Comparison of ENCODE assay signal across 8 mouse cellular contexts in the genomic region with DNA sequence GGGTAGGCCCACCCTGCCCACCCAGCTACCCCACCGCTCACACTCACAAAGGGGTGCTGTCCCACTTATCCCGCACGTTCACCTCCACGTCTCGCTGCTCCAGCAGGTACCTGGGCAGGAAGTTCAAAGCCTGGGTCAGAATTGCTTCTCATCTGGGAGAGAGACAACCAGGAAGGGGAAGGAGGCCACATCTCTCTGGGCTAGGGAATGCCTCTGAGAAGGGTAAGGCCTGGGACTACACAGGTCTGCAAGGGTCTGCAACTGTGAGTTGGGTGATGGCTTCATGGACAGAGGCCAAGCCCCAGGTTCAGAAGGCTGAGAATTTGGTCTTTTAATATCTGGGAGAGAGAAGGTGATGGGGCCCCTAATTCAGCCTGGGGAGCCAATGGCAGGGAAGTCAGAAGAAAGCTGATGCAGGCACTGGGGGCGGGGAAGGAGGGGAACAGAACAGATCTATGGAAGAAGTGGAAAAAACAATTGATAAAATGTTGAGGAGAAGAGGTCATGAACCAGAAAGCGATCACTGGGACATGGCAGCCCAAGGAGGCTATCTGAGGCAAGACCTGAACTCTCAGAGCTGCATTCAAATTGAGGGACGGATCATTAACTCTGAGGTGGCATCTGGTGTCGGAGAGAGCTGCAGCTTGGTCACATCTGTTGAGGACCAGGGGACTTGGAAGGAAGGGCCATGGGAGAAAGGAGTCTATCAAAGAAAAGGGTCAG. TPM values are rescaled to one million over a fixed set of nuclear protein-coding genes. Genes with fewer than 3 reads are reported as not detected.
DNase-seq lines count a peak whose midpoint lies in the region; ATAC-seq and TF ChIP-seq lines count a peak whose summit lies in the region.

No protein-coding gene starts in this region.

- peaks cover 36% of the 10 kb centered on the region for H3K36me3 ChIP-seq in kidney, embryonic 15.5 days
- H3K36me3 ChIP-seq in embryonic facial prominence, embryonic 10.5 days (replicated peaks), result peaks cover 47% of the 10 kb centered on the region
- peaks cover 25% of the 10 kb centered on the region for H3K36me3 ChIP-seq in hindbrain, embryonic 15.5 days
- H3K36me3 ChIP-seq in midbrain, postnatal 0 days (ENCODE audit: insufficient read depth, low read length), result peaks cover 51% of the 10 kb centered on the region

- peak overlapping the region; percentile 82 for H3K4me2 ChIP-seq in kidney, embryonic 15.5 days
- H3K4me2 ChIP-seq in hindbrain, embryonic 15.5 days, result peak overlapping the region; percentile 87
- peak overlapping the region; percentile 89 for H3K4me2 ChIP-seq in midbrain, postnatal 0 days (ENCODE audit: low read depth, low read length, poor library complexity, severe bottlenecking)

- H3K9ac ChIP-seq in kidney, embryonic 15.5 days, result peak overlapping the region; percentile 81
- H3K9ac ChIP-seq in hindbrain, embryonic 15.5 days, result peak overlapping the region; percentile 75
- H3K9ac ChIP-seq in midbrain, postnatal 0 days (replicated peaks; ENCODE audit: low read length, poor library complexity, severe bottlenecking), result peak overlapping the region; percentile 82

- no peak for TF ChIP-seq CTCF in midbrain, postnatal 0 days (IDR thresholded peaks at IDR 0.05)

- ATAC-seq in kidney, embryonic 15.5 days (replicated peaks; ENCODE audit: low FRiP score), result no peak
- ATAC-seq in hindbrain, embryonic 15.5 days (ENCODE audit: low FRiP score, low read depth), result no peak
- ATAC-seq in midbrain, postnatal 0 days (ENCODE audit: low FRiP score), result no peak
- ATAC-seq in monocyte, adult 5-6 weeks (replicated peaks; ENCODE audit: insufficient number of reproducible peaks, low FRiP score, low TSS enrichment, poor library complexity, severe bottlenecking), result no peak
- ATAC-seq in erythroid progenitor cell, adult 5-6 weeks (replicated peaks; ENCODE audit: low FRiP score, poor library complexity, severe bottlenecking), result no peak

- peak overlapping the region; percentile 93 for H3K27ac ChIP-seq in kidney, embryonic 15.5 days
- H3K27ac ChIP-seq in embryonic facial prominence, embryonic 10.5 days (replicated peaks), result peak overlapping the region; percentile 90
- peak overlapping the region; percentile 86 for H3K27ac ChIP-seq in hindbrain, embryonic 15.5 days (replicated peaks)
- H3K27ac ChIP-seq in midbrain, postnatal 0 days (ENCODE audit: low read depth, low read length), result peak overlapping the region; percentile 75

- peak overlapping the region; percentile 95 for H3K4me3 ChIP-seq in kidney, embryonic 15.5 days (replicated peaks)
- H3K4me3 ChIP-seq in embryonic facial prominence, embryonic 10.5 days, result peak overlapping the region; percentile 88
- peak overlapping the region; percentile 84 for H3K4me3 ChIP-seq in hindbrain, embryonic 15.5 days
- H3K4me3 ChIP-seq in midbrain, postnatal 0 days (ENCODE audit: low read depth, low read length), result peak overlapping the region; percentile 73

- 57% methylated on average over 9 of the region's 9 CpGs for WGBS in kidney, embryonic 15.5 days
- WGBS in embryonic facial prominence, embryonic 10.5 days, result 60% methylated on average over 9 of the region's 9 CpGs
- WGBS in hindbrain, embryonic 15.5 days, result 53% methylated on average over 9 of the region's 9 CpGs
- 51% methylated on average over 9 of the region's 9 CpGs for WGBS in midbrain, postnatal 0 days

- no peaks in the 10 kb centered on the region for H3K9me3 ChIP-seq in kidney, embryonic 15.5 days (replicated peaks)
- no peaks in the 10 kb centered on the region for H3K9me3 ChIP-seq in embryonic facial prominence, embryonic 10.5 days
- H3K9me3 ChIP-seq in hindbrain, embryonic 15.5 days, result no peaks in the 10 kb centered on the region
- H3K9me3 ChIP-seq in midbrain, postnatal 0 days (ENCODE audit: low read length), result no peaks in the 10 kb centered on the region

- no peak for DNase-seq in kidney, postnatal 14 days
- DNase-seq in embryonic facial prominence, embryonic 10.5 days (ENCODE audit: low spot score), result no peak
- DNase-seq in midbrain, postnatal 0 days (ENCODE audit: low spot score), result no peak
- DNase-seq in adrenal gland, adult 18-20 months (ENCODE audit: low spot score in 2 of 2), result no peak

- H3K4me1 ChIP-seq in kidney, embryonic 15.5 days, result peaks cover 19% of the 10 kb centered on the region
- H3K4me1 ChIP-seq in embryonic facial prominence, embryonic 10.5 days, result peaks cover 29% of the 10 kb centered on the region
- H3K4me1 ChIP-seq in hindbrain, embryonic 15.5 days (replicated peaks), result peaks cover 27% of the 10 kb centered on the region
- peaks cover 7% of the 10 kb centered on the region for H3K4me1 ChIP-seq in midbrain, postnatal 0 days (ENCODE audit: insufficient read depth, low read length)

- H3K27me3 ChIP-seq in kidney, embryonic 15.5 days, result no peaks in the 10 kb centered on the region
- H3K27me3 ChIP-seq in embryonic facial prominence, embryonic 10.5 days (replicated peaks; ENCODE audit: low read depth, poor library complexity, severe bottlenecking), result no peaks in the 10 kb centered on the region
- H3K27me3 ChIP-seq in hindbrain, embryonic 15.5 days, result no peaks in the 10 kb centered on the region
- H3K27me3 ChIP-seq in midbrain, postnatal 0 days (ENCODE audit: insufficient read depth, low read length), result no peaks in the 10 kb centered on the region

RNA-seq across cellular contexts. Expression of a gene that starts 0.8 kb away (rescaled TPM):
- 32.4 and 35.4 TPM in 2 replicates for polyA plus RNA-seq in kidney, embryonic 15.5 days (2015; fragmentation: Nextera tagmentation; extraction: Ambion mirVana)
- 25.2 and 26.4 TPM in 2 replicates for polyA plus RNA-seq in embryonic facial prominence, embryonic 10.5 days (2016; fragmentation: Nextera tagmentation; extraction: Ambion mirVana)
- polyA plus RNA-seq in hindbrain, embryonic 15.5 days (2015; fragmentation: Nextera tagmentation; extraction: Ambion mirVana), result 38.2 and 40.3 TPM in 2 replicates
- total RNA-seq in midbrain, postnatal 0 days (2014; rRNA removed), result 60.2 and 65.7 TPM in 2 replicates
- 29.2 and 34.9 TPM in 2 replicates for polyA plus RNA-seq in midbrain, postnatal 0 days (2015; fragmentation: Nextera tagmentation; extraction: Ambion mirVana)
- 10 to 100 TPM; 17.1 to 25.0 TPM for total RNA-seq in adrenal gland, adult 18-20 months (2021)
- 32.9 to 52.6 TPM (median 51.6 TPM) in 3 replicates for total RNA-seq in monocyte, adult 5-6 weeks (2017)
- total RNA-seq in erythroid progenitor cell, adult 5-6 weeks (2015; ENCODE audit: low replicate concordance), result 49.4 and 49.9 TPM in 2 replicates
- total RNA-seq in erythroid progenitor cell, adult 5-6 weeks (2017; ENCODE audit: low replicate concordance), result 112 and 178 TPM in 2 replicates

RNA-seq across cellular contexts. Expression of a gene that starts 33.9 kb away (rescaled TPM):
- 43.2 and 55.0 TPM in 2 replicates for polyA plus RNA-seq in kidney, embryonic 15.5 days (2015; fragmentation: Nextera tagmentation; extraction: Ambion mirVana)
- polyA plus RNA-seq in embryonic facial prominence, embryonic 10.5 days (2016; fragmentation: Nextera tagmentation; extraction: Ambion mirVana), result 52.1 and 56.3 TPM in 2 replicates
- polyA plus RNA-seq in hindbrain, embryonic 15.5 days (2015; fragmentation: Nextera tagmentation; extraction: Ambion mirVana), result 584 and 747 TPM in 2 replicates
- total RNA-seq in midbrain, postnatal 0 days (2014; rRNA removed), result 883 and 1,011 TPM in 2 replicates
- 727 and 776 TPM in 2 replicates for polyA plus RNA-seq in midbrain, postnatal 0 days (2015; fragmentation: Nextera tagmentation; extraction: Ambion mirVana)
- 10 to 100 TPM; 41.2 to 69.3 TPM for total RNA-seq in adrenal gland, adult 18-20 months (2021)
- not detected in 3 replicates for total RNA-seq in monocyte, adult 5-6 weeks (2017)
- total RNA-seq in erythroid progenitor cell, adult 5-6 weeks (2015; ENCODE audit: low replicate concordance), result not detected in 2 replicates
- total RNA-seq in erythroid progenitor cell, adult 5-6 weeks (2017; ENCODE audit: low replicate concordance), result 12.3 TPM in 1 of 2 replicates, not detected in the other

RNA-seq across cellular contexts. Expression of a gene that starts 57.6 kb away (rescaled TPM):
- 145 and 158 TPM in 2 replicates for polyA plus RNA-seq in kidney, embryonic 15.5 days (2015; fragmentation: Nextera tagmentation; extraction: Ambion mirVana)
- polyA plus RNA-seq in embryonic facial prominence, embryonic 10.5 days (2016; fragmentation: Nextera tagmentation; extraction: Ambion mirVana), result 262 and 280 TPM in 2 replicates
- polyA plus RNA-seq in hindbrain, embryonic 15.5 days (2015; fragmentation: Nextera tagmentation; extraction: Ambion mirVana), result 34.0 and 36.2 TPM in 2 replicates
- 11.4 and 16.2 TPM in 2 replicates for total RNA-seq in midbrain, postnatal 0 days (2014; rRNA removed)
- 7.6 and 7.7 TPM in 2 replicates for polyA plus RNA-seq in midbrain, postnatal 0 days (2015; fragmentation: Nextera tagmentation; extraction: Ambion mirVana)
- total RNA-seq in adrenal gland, adult 18-20 months (2021), result 10 to 100 TPM; 23.7 to 26.9 TPM
- 10.9 to 27.9 TPM (median 20.2 TPM) in 3 replicates for total RNA-seq in monocyte, adult 5-6 weeks (2017)
- 111 and 119 TPM in 2 replicates for total RNA-seq in erythroid progenitor cell, adult 5-6 weeks (2015; ENCODE audit: low replicate concordance)
- total RNA-seq in erythroid progenitor cell, adult 5-6 weeks (2017; ENCODE audit: low replicate concordance), result 159 and 169 TPM in 2 replicates

Comparison
In these comparisons a context has a peak if more than half of its experiments do, and no peak if none do; other contexts are left out.
1. RNA of a gene that starts 33.9 kb away (total RNA-seq): 883 to 1,011 TPM in midbrain, postnatal 0 days; 41.2 to 69.3 TPM in adrenal gland, adult 18-20 months, 12.3 TPM in erythroid progenitor cell, adult 5-6 weeks and not detected in monocyte, adult 5-6 weeks; every median in the first group is over 10 times any median in the second.
2. Peak in every context shown above with its lines, with median percentiles within 50 percentile points of each other: H3K27ac ChIP-seq, H3K4me2 ChIP-seq, H3K4me3 ChIP-seq and H3K9ac ChIP-seq.